Mouse (Mus musculus) hindbrain, embryonic 10.5 days (tissue): Measurements from ENCODE around the gene Ccnl1. TPM values are rescaled to one million over a fixed set of nuclear protein-coding genes. Genes with fewer than 3 reads are reported as not detected.

ENCODE experiments used
- DNase-seq: peaks from one replicate; pipeline ENCODE4 v3.0.0-alpha.2; 2017; ENCODE audit warnings: low spot score
- H3K27ac ChIP-seq: fragments of 300-500 bp; sonication (generic); 2 replicates; pipeline ENCODE4 v1.5.1; 2016; ENCODE audit warnings: mild to moderate bottlenecking, moderate library complexity
- H3K27me3 ChIP-seq: fragments of 300-500 bp; sonication (generic); 2 replicates; pipeline ENCODE4 v1.6.1; 2016; ENCODE audit warnings: mild to moderate bottlenecking; ENCODE audit not compliant: poor library complexity, insufficient read depth, severe bottlenecking
- H3K36me3 ChIP-seq: fragments of 300-500 bp; sonication (generic); 2 replicates; pipeline ENCODE4 v1.6.1; 2016; ENCODE audit warnings: mild to moderate bottlenecking, moderate library complexity
- H3K4me1 ChIP-seq: fragments of 300-500 bp; sonication (generic); replicated peaks from 2 replicates; pipeline ENCODE4 v1.6.1; 2016; ENCODE audit warnings: mild to moderate bottlenecking
- H3K4me3 ChIP-seq: fragments of 300-500 bp; sonication (generic); 2 replicates; pipeline ENCODE4 v1.5.1; 2016; ENCODE audit warnings: mild to moderate bottlenecking, moderate library complexity
- H3K9me3 ChIP-seq: fragments of 300-500 bp; sonication (generic); 2 replicates; pipeline ENCODE4 v1.6.1; 2016; ENCODE audit warnings: mild to moderate bottlenecking, moderate library complexity
- WGBS: fragments of 180-500 bp; shearing (Covaris S2); methylation state at CpG from one replicate; pipeline ENCODE4 v1.1.7; 2016; 5-methylcytosine and 5-hydroxymethylcytosine counted together
- polyA plus RNA-seq: library from polyadenylated mRNA; unstranded; fragments of >200 nt; fragmentation: Nextera tagmentation; extraction: Ambion mirVana; gene quantifications from 2 replicates; pipeline ENCODE4 v1.2.1, GENCODE M21; 2016

Ccnl1 gene
- polyA plus RNA-seq, 1 experiment from 2014 or later, result 84.6 TPM

DNA sequence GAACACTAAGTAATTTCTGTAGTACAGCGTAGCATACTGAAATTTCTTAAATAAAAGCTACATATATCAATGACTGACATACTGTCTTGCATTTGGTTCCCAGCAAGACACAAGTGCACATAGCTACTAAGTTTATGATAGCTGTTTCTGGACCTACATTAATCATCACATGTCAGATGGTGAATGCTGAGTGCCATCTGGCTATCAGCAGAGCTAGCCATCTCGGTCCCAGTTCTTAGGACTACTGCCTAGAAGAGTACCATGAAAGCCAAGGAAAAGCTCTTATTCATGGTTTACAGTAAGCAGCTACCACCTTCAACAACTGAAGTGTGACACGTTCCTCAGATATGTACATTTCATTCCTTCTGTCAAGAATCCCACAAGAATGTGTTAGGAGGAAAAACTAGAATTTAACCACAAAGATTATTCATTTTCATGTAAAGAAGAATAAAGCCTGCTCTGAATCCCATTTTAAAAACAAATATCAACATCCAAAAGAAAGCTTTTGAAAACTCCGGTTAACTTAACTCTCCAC is 7.2 kb downstream of the Ccnl1 start:
- WGBS, result 93% methylated on average over 4 of the region's 4 CpGs
- H3K4me3 ChIP-seq, result no peak overlapping the region
- no peak for DNase-seq
- H3K4me1 ChIP-seq, result peaks cover 32% of the 10 kb centered on the region
- H3K27ac ChIP-seq, result no peak overlapping the region
- no peaks in the 10 kb centered on the region for H3K9me3 ChIP-seq
- no peaks in the 10 kb centered on the region for H3K27me3 ChIP-seq
- peaks cover 100% of the 10 kb centered on the region for H3K36me3 ChIP-seq

DNA sequence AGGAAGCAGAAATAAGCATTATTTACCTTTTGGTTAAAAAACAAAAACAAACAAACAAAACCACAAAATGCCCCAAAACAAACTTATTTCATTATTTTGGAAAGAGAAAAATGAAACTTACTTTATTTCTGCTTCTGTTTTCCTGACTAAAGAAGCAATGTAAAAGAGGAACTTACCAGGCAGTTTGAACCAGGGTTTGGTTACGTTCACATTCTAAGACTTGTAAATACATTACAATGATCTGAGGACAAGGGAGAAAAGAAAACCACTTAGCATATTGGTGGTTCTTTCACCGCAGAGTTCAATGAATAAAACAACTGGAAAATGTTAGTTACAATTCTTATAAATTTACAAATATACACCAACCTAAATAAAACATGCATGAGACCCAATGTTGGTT is 7.7 kb downstream of the Ccnl1 start:
- Histone ChIP-seq H3K4me3 (no peak overlapping the region), H3K27me3 (no peaks in the 10 kb centered on the region), H3K9me3 (no peaks in the 10 kb centered on the region), H3K36me3 (peaks cover 100% of the 10 kb centered on the region), H3K4me1 (peaks cover 27% of the 10 kb centered on the region), H3K27ac (no peak overlapping the region)
- WGBS, result 95% methylated on average over 2 of the region's 2 CpGs
- DNase-seq, result no peak

DNA sequence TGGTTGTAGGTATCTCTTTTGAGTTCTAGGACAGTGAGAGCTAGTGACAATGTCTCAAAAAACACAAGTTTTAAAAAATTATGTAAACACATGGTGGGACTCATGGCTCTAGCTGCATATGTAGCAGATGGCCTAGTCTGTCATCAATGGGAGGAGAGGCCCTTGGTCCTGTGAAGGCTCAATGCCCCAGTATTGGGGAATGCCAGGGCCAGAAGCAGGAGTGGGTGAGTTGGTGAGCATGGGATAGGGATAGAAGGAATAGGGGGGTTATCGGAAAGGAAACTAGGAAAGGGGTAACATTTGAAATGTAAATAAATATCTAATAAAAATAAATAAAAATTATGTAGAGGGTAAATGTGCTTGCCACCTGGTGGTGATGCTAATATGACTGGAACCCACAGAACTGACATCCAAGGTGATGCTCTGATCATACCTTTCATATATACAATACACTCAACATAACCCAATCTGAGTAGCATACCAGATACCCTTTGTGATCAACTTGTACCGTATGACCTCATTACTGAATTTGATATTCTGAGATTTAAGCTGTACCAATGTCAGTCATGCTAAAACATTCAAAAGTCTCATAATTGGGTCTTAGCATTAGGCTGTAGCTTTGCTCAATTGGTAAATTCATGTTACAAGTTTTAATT is 12.6 kb downstream of the Ccnl1 start:
- Histone ChIP-seq H3K27ac (no peak overlapping the region), H3K9me3 (no peaks in the 10 kb centered on the region), H3K4me3 (no peak overlapping the region), H3K4me1 (no peaks in the 10 kb centered on the region), H3K27me3 (no peaks in the 10 kb centered on the region), H3K36me3 (peaks cover 73% of the 10 kb centered on the region)
- whole genome bisulfite sequencing, result 91% methylated on average over 2 of the region's 2 CpGs
- DNase-seq, result no peak

DNA sequence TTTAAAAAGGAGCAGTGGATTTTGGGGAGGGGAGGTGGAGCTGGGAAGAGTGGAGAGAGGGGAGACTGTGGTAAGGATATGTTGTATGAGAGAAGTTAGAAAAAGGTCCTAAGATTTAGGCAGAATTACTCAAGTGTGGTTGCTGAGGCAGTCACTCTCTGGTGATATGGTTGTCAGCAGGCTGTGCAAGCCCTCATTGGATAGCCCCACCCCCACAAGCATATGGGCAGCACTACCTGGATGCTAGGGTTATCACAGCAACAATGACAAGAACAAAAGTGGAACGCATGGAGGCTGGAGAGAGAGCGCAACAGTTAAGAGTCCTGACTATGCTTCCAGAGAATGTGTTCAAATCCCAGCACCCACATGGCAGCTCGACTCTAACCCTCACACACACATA is 13.3 kb downstream of the Ccnl1 start:
- Histone ChIP-seq H3K4me1 (no peaks in the 10 kb centered on the region), H3K36me3 (peaks cover 67% of the 10 kb centered on the region), H3K9me3 (no peaks in the 10 kb centered on the region), H3K27me3 (no peaks in the 10 kb centered on the region), H3K27ac (no peak overlapping the region), H3K4me3 (no peak overlapping the region)
- no peak for DNase-seq
- 90% methylated on average over 3 of the region's 3 CpGs for WGBS

DNA sequence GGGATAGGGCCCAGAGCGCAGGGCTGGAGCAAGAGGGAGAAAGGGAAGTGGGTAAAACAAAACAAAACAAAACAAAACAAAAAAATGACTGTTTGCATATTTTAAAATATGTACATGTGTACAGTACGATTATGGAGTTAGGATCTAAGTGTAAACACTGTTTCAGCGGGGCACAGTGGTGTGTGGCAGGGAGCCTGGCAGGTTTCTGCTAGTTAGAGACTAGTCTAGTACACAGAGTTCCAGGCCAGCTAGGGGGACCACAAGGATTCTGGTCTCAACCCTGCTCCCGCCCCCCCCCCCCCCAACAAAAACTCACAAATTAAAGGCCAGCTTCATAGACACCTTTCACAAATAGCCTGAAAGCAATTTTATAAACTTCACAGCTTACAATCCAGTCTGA is 14.6 kb downstream of the Ccnl1 start:
- no peaks in the 10 kb centered on the region for H3K4me1 ChIP-seq
- no peak overlapping the region for H3K4me3 ChIP-seq
- H3K9me3 ChIP-seq, result no peaks in the 10 kb centered on the region
- H3K27me3 ChIP-seq, result no peaks in the 10 kb centered on the region
- 88% methylated on average over 4 of the region's 4 CpGs for WGBS
- no peak for DNase-seq
- no peak overlapping the region for H3K27ac ChIP-seq
- H3K36me3 ChIP-seq, result peaks cover 54% of the 10 kb centered on the region

DNA sequence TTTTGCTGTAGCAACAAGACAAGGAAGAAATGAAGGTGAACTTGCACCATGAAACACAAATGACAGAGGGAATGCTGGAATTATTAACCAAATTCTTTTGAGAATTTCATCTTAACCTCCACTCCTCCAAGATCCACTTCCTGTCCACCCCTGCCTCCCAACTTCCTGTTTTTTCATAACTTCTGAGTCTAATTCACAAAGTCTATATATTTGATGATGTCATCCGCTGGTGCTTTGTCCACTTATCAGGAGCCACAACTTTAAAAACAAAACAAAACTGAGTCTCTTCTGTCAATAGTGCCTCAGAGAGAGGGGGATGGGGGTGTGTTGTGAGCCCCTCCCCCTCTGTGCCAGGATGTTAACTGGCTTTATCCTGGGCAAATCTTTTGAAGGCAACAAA is 17.0 kb downstream of the Ccnl1 start:
- Histone ChIP-seq H3K36me3 (peaks cover 30% of the 10 kb centered on the region), H3K27me3 (no peaks in the 10 kb centered on the region), H3K9me3 (no peaks in the 10 kb centered on the region), H3K27ac (no peak overlapping the region), H3K4me1 (no peaks in the 10 kb centered on the region), H3K4me3 (no peak overlapping the region)
- WGBS, result 81% methylated on average over 1 of the region's 1 CpGs
- DNase-seq, result no peak

DNA sequence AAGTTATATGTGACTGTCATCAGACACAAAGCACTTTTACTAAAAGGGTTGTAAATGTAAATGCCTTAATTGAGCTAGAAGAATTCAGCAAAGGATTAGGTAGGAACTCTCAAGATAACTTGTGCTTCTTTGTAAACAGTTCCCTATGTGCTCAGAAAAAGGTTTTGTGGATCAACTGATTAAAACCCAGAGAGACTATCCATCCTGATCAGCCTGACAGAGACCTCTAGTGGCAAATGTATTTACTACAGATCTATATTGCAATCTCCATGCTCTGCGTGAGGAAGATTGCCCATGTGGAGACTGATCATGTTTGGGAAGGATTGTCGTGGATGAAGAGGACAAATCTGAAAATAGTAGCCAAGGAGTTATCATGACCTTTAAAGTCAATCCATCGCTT is 19.8 kb downstream of the Ccnl1 start:
- H3K36me3 ChIP-seq, result peaks cover 2% of the 10 kb centered on the region; the same call in 1 of the 2 replicates
- no peak for DNase-seq

DNA sequence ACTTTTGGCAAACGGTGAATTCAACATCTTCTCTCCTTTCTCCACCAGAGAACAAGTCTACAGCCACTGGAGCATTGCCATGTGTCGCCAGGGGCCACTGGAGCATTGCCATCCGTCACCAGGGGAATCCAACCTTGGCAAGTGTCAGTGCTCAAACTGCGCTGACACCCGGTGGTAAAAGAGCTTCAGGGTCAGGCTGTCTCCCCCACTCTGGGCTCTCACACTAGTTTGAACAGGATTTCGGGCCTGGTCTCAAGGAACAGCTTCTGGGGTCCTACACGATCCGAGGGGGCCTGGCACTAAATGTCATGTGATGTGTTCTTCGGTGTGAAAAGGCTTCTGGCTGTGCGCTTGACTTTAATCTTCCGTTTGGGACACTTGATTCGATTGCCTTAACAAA is 21.7 kb downstream of the Ccnl1 start:
- DNase-seq, result no peak
- WGBS, result 60% methylated on average over 12 of the region's 12 CpGs
- H3K27me3 ChIP-seq, result no peaks in the 10 kb centered on the region
- no peak overlapping the region for H3K4me3 ChIP-seq
- H3K27ac ChIP-seq, result no peak overlapping the region
- no peaks in the 10 kb centered on the region for H3K9me3 ChIP-seq
- no peaks in the 10 kb centered on the region for H3K36me3 ChIP-seq
- H3K4me1 ChIP-seq, result no peaks in the 10 kb centered on the region

More for the DNA sequence above, 19.8 kb downstream of the Ccnl1 start:
- no peaks in the 10 kb centered on the region for H3K4me1 ChIP-seq
- no peak overlapping the region for H3K27ac ChIP-seq
- no peaks in the 10 kb centered on the region for H3K27me3 ChIP-seq
- 24% methylated on average over 3 of the region's 3 CpGs for WGBS
- no peak overlapping the region for H3K4me3 ChIP-seq
- H3K9me3 ChIP-seq, result no peaks in the 10 kb centered on the region

DNA sequence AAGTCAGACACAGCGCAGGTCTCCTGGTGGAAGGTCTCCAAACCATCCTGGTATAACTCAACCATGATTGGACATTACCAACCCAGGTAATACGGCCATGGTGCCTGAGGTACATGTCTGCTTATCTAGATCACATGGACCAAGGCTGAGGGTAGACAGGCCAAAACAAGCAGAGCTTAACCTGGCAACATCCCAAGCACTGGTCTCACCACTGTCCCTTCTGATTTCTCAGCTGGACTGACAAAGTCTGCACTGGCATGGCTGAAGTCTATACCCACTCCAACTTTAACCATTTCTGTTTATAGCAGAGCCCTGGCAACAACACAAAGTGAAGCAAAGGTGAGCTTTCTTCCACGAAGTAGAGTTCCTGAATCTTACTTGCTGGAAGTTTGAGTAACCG is 22.9 kb downstream of the Ccnl1 start:
- no peak overlapping the region for H3K4me3 ChIP-seq
- 92% methylated on average over 4 of the region's 4 CpGs for WGBS
- no peak for DNase-seq
- H3K27ac ChIP-seq, result no peak overlapping the region
- peaks cover under 1% of the 10 kb centered on the region for H3K4me1 ChIP-seq
- no peaks in the 10 kb centered on the region for H3K27me3 ChIP-seq
- no peaks in the 10 kb centered on the region for H3K9me3 ChIP-seq
- no peaks in the 10 kb centered on the region for H3K36me3 ChIP-seq

DNA sequence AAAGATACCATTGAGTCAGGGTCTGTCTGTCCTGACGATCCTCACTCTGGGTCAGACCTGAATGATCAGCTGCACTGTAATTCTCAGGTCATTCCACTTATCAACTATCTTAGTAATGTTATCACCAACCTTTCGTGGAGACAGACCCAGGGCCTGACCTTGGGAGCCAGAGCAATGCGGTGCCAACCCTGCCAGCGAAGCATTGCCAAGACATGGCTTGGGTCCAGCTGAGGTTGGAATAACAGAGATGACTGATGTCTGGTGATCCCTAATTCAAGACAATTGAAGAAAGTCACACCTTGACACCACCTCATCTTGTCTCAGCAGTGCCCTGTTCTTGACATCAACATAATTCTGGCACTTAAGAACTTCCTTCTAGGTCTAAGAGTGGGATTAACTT is 24.3 kb downstream of the Ccnl1 start:
- peaks cover 15% of the 10 kb centered on the region for H3K4me1 ChIP-seq
- no peak overlapping the region for H3K4me3 ChIP-seq
- no peak overlapping the region for H3K27ac ChIP-seq
- H3K27me3 ChIP-seq, result no peaks in the 10 kb centered on the region
- no peak for DNase-seq
- H3K36me3 ChIP-seq, result no peaks in the 10 kb centered on the region
- WGBS, result 89% methylated on average over 4 of the region's 4 CpGs
- H3K9me3 ChIP-seq, result no peaks in the 10 kb centered on the region

DNA sequence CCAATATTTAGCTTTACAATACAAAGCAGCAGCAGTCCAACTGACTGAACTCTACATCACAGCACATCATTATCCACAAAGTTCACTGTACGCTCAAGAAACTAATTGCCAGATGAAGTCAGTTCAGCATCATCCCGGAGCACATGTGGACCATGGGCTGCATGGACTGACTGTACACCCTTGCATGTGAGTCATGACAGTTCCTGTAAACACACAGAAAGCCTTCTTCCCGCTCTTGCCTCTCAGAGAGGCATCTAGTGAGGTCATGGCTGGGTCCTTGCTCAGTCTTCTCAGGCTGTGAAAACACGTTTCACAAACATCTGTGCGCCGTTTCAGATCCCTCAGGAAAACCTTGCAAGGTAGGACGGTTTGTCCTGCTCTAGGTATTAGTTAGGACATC is 26.5 kb downstream of the Ccnl1 start:
- no peak for DNase-seq
- Histone ChIP-seq H3K27ac (no peak overlapping the region), H3K27me3 (no peaks in the 10 kb centered on the region; the same call in 1 of the 2 replicates), H3K36me3 (no peaks in the 10 kb centered on the region), H3K4me3 (no peak overlapping the region), H3K9me3 (no peaks in the 10 kb centered on the region), H3K4me1 (peaks cover 33% of the 10 kb centered on the region)
- 88% methylated on average over 7 of the region's 7 CpGs for WGBS

DNA sequence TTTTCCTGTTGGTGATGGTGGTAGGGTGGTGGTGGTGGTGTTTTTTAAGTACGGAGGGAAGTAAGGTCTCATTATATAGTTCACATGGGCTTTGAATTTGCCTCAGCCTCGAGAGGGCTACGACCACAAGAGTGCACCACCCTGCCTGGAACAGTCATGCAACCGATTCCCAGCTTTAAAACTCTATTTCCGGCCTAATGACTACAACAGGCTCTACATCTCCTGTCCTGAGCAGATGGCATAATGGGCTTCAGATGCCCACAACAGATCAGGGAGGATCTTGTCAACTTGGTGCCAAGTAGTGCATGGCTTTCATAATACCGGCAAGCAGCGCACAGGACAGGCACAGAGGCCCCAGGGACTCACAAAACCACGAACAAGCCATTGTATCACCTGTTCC is 27.4 kb downstream of the Ccnl1 start:
- Histone ChIP-seq H3K36me3 (no peaks in the 10 kb centered on the region), H3K27ac (no peak overlapping the region), H3K4me3 (no peak overlapping the region), H3K27me3 (no peaks in the 10 kb centered on the region; the same call in 1 of the 2 replicates), H3K4me1 (peaks cover 33% of the 10 kb centered on the region), H3K9me3 (no peaks in the 10 kb centered on the region)
- DNase-seq, result no peak
- WGBS, result 60% methylated on average over 8 of the region's 8 CpGs

DNA sequence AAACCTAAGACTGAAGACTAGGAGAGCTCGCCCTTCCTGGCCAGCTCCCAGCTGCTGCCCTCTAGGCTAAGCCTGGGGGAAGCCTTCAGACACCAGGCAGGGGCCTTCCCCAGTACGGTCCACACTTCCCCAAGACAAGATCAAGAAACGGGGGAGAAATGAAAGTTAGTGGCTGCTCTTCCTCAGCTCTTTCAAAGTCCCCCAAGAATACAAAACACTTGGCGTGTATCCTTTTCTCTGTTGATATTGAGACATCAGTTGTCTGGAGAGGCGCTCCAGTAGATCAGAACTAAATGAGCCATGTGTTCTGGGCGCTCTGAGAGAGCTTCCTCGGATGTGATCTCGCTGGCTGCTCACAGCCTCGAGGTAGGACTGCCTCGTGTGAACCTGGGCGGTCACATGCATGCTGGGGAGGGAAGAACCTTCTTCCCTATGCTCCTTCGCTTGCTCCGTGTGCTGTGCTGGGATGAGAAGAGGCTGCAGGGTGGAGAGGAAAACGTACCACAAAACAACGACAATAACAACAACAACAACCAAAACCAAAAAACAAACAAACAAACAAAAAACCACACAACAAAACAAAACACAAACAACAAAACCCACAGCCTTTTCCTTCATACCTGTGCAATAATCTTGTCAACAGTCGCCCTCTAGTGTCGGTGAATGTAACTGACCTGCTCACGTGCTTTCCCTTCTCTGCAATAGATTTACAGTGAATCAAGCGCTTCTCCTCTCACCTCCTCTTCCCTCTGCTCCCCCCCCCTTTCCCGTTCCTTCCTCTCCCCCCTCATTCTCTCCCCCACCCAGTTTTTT is 28.0 kb downstream of the Ccnl1 start:
- peak overlapping the region; percentile 92 for H3K27ac ChIP-seq
- H3K4me3 ChIP-seq, result peak overlapping the region; percentile 40
- DNase-seq, result peak; percentile 64
- 26% methylated on average over 20 of the region's 20 CpGs for WGBS
- no peaks in the 10 kb centered on the region; the same call in 1 of the 2 replicates for H3K27me3 ChIP-seq
- no peaks in the 10 kb centered on the region for H3K9me3 ChIP-seq
- no peaks in the 10 kb centered on the region for H3K36me3 ChIP-seq
- H3K4me1 ChIP-seq, result peaks cover 33% of the 10 kb centered on the region
